Mouse (Mus musculus) hindbrain, embryonic 16.5 days (tissue): ENCODE data around the gene Ccpg1os. TPM values are rescaled to one million over a fixed set of nuclear protein-coding genes. Genes with fewer than 3 reads are reported as not detected.

Source experiments
- ATAC-seq: fragments of 200-750 bp; cut with Nextera tagmentation; 2 replicates; pipeline ENCODE4 v1.8.0; 2017; ENCODE audit warnings: moderate TSS enrichment, moderate library complexity
- H3K27ac ChIP-seq: fragments of 300-500 bp; sonication (generic); 2 replicates; pipeline ENCODE4 v1.5.1; 2014; ENCODE audit warnings: low read depth, mild to moderate bottlenecking, control low read depth, low read length, moderate library complexity
- H3K27me3 ChIP-seq: fragments of 300-500 bp; sonication (generic); replicated peaks from 2 replicates; pipeline ENCODE4 v1.6.1; 2014; ENCODE audit warnings: low read length; ENCODE audit not compliant: control insufficient read depth, insufficient read depth
- H3K36me3 ChIP-seq: fragments of 300-500 bp; sonication (generic); 2 replicates; pipeline ENCODE4 v1.6.1; 2014; ENCODE audit warnings: mild to moderate bottlenecking, low read length, moderate library complexity, mixed read lengths; ENCODE audit not compliant: control insufficient read depth, insufficient read depth
- H3K4me1 ChIP-seq: fragments of 300-500 bp; sonication (generic); 2 replicates; pipeline ENCODE4 v1.6.1; 2014; ENCODE audit warnings: low read depth, low read length; ENCODE audit not compliant: control insufficient read depth, insufficient read depth
- H3K4me2 ChIP-seq: fragments of 300-500 bp; sonication (generic); 2 replicates; pipeline ENCODE4 v1.6.1; 2014; ENCODE audit warnings: mild to moderate bottlenecking, low read length, control low read depth, moderate library complexity
- H3K4me3 ChIP-seq: fragments of 300-500 bp; sonication (generic); 2 replicates; pipeline ENCODE4 v1.5.1; 2014; ENCODE audit warnings: mild to moderate bottlenecking, low read length, control low read depth, moderate library complexity
- H3K9ac ChIP-seq: fragments of 300-500 bp; sonication (generic); 2 replicates; pipeline ENCODE4 v1.6.1; 2014; ENCODE audit warnings: low read depth, mild to moderate bottlenecking, control low read depth, low read length, moderate library complexity
- H3K9me3 ChIP-seq: fragments of 300-500 bp; sonication (generic); 2 replicates; pipeline ENCODE4 v1.6.1; 2014; ENCODE audit warnings: mild to moderate bottlenecking, low read length, moderate library complexity; ENCODE audit not compliant: control insufficient read depth
- WGBS: fragments of 180-500 bp; shearing (Covaris S2); extraction: QIAGEN DNeasy Blood & Tissue Kit; methylation state at CpG from one replicate; pipeline ENCODE4 v1.1.7; 2014; 5-methylcytosine and 5-hydroxymethylcytosine counted together
- polyA plus RNA-seq: library from polyadenylated mRNA; unstranded; fragments of >200 nt; fragmentation: Nextera tagmentation; extraction: Ambion mirVana; gene quantifications from 2 replicates; pipeline ENCODE4 v1.2.1, GENCODE M21; 2015

The Ccpg1os gene
- polyA plus RNA-seq, 1 experiment from 2014 or later, result 24.3 TPM

DNA sequence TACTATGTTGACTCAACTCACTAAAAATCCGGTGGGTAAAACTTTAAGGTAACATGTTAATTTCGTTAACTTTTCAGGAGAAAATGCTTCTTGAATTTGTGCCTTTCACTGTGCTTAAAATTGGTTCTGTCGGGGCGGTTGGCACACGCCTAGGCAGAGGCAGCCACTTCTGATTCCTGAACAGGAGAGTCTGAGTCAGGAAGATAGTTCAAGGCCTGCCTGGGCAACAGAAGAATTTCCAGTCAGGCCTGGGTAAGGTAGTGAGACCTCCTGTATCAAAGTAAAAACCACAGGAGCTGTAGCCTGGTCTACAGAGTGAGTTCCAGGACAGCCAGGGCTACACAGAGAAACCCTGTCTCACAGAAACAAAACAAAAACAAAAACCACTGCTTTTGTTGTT is 7.4 kb upstream of the Ccpg1os start:
- Histone ChIP-seq H3K4me1 (no peaks in the 10 kb centered on the region), H3K9me3 (no peaks in the 10 kb centered on the region), H3K36me3 (no peaks in the 10 kb centered on the region), H3K4me3 (no peak overlapping the region), H3K27ac (no peak overlapping the region), H3K27me3 (no peaks in the 10 kb centered on the region), H3K4me2 (no peak overlapping the region), H3K9ac (no peak overlapping the region)
- WGBS, result 91% methylated on average over 5 of the region's 5 CpGs
- ATAC-seq, result no peak

DNA sequence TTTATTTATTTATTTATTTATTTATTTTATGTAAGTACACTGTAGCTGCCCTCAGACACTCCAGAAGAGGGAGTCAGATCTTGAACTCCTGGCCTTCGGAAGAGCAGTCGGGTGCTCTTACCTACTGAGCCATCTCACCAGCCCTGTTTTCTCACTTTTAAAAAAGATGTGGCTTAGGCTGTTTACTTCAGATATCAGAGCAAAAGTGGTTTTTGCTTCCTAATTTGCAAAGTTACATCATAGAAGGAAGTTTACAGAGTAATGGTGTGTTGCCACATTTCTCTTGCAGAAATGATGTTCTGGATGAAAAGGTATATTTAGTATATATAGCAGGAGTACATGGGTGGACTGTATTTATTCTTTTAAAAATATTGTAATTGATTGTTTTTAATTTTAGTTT is 6.2 kb upstream of the Ccpg1os start:
- Histone ChIP-seq H3K27me3 (no peaks in the 10 kb centered on the region), H3K9me3 (no peaks in the 10 kb centered on the region), H3K4me1 (peaks cover 5% of the 10 kb centered on the region), H3K4me3 (no peak overlapping the region), H3K4me2 (no peak overlapping the region), H3K27ac (no peak overlapping the region), H3K9ac (no peak overlapping the region), H3K36me3 (no peaks in the 10 kb centered on the region)
- ATAC-seq, result no peak
- WGBS, result 96% methylated on average over 2 of the region's 2 CpGs

DNA sequence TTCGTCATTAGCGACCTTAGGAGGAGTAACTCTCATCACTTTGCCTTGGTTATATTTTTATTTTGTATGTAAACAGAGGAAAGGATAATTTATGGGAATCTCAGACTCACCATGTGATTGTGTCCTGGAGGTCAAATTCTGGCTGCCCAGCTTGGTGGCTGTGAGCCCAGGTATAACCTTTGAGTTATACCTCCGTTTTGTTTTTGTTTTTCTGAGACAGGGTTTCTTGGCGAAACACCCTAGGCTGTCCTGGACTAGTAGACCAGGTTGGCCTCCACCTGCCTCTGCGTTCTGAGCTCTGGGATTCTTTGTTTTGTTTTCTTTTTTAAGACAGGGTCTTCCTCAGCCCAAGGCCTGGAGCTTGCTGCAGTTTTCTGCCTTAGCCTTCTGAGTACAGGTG is 3.5 kb upstream of the Ccpg1os start:
- no peaks in the 10 kb centered on the region for H3K9me3 ChIP-seq
- ATAC-seq, result no peak
- peaks cover 17% of the 10 kb centered on the region for H3K4me1 ChIP-seq
- H3K4me2 ChIP-seq, result no peak overlapping the region
- 85% methylated on average over 5 of the region's 5 CpGs for WGBS
- H3K9ac ChIP-seq, result no peak overlapping the region
- H3K4me3 ChIP-seq, result no peak overlapping the region
- no peaks in the 10 kb centered on the region for H3K36me3 ChIP-seq
- H3K27me3 ChIP-seq, result no peaks in the 10 kb centered on the region
- no peak overlapping the region for H3K27ac ChIP-seq

DNA sequence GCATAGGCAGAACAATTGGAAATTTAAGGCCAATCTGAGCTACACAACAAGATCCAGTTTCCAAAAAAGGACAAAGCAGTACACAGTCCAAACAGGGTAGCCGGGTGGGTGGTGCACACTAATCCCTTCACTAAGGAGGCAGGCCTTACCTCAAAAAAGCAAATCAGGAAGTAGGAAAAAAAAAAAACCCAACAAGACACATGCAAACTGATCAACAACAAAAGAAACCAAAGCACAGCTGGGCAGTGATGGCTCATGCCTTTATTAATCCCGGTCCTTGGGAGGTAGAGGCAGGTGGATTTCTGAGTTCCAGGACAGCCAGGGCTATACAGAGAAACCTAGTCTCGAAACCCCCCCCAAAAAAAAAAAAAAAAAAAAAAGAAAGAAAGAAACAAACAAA is 2.5 kb upstream of the Ccpg1os start:
- H3K9me3 ChIP-seq, result no peaks in the 10 kb centered on the region
- no peaks in the 10 kb centered on the region for H3K36me3 ChIP-seq
- no peak overlapping the region for H3K9ac ChIP-seq
- no peak overlapping the region for H3K4me3 ChIP-seq
- peaks cover 17% of the 10 kb centered on the region for H3K4me1 ChIP-seq
- no peaks in the 10 kb centered on the region for H3K27me3 ChIP-seq
- H3K27ac ChIP-seq, result no peak overlapping the region
- no peak overlapping the region for H3K4me2 ChIP-seq
- 73% methylated on average over 3 of the region's 3 CpGs for WGBS
- no peak for ATAC-seq

DNA sequence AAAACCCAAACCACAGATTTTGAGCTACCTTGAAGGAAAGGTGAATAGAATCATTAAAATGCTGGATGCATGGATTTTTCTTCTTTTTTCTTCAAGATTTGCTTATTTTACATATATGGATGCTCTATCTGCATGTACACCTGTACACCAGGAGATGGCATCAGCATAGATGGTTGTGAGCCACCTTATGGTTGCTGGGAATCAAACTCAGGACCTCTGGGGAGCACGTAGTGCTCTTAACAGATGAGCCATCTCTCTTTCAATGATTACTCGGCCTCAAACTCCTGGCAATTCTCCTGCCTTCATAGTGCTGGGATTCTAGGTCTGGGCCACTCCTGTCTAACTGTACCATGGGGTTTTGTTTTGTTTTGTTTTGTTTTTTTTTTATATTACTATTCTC is 2.1 kb downstream of the Ccpg1os start:
- peaks cover 17% of the 10 kb centered on the region for H3K4me1 ChIP-seq
- no peaks in the 10 kb centered on the region for H3K9me3 ChIP-seq
- H3K36me3 ChIP-seq, result no peaks in the 10 kb centered on the region
- no peaks in the 10 kb centered on the region for H3K27me3 ChIP-seq
- WGBS, result 69% methylated on average over 2 of the region's 2 CpGs
- H3K27ac ChIP-seq, result no peak overlapping the region
- H3K4me2 ChIP-seq, result no peak overlapping the region
- no peak for ATAC-seq
- no peak overlapping the region for H3K9ac ChIP-seq
- H3K4me3 ChIP-seq, result no peak overlapping the region

DNA sequence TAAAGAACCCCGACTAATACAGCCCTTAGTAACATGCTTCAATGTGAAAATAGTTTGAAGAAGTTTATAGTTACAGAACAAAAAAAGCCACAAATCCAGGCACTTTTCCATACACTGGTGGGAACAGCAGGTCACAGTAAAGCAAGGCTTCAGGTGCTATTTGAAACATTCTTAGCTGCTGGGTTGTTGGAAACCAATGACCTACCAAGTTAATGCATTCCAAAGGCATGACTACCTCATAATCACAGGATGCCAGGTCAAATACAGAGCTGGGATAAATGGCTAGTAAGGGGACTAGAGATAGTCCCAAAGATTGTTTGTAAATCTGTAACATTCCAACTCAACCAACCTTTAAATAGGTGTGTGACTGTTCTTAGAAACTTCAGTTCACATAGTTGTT is 9.9 kb downstream of the Ccpg1os start:
- no peak overlapping the region for H3K27ac ChIP-seq
- no peak overlapping the region for H3K9ac ChIP-seq
- no peaks in the 10 kb centered on the region for H3K4me1 ChIP-seq
- 95% methylated on average over 1 of the region's 1 CpGs for WGBS
- no peak for ATAC-seq
- no peak overlapping the region for H3K4me3 ChIP-seq
- no peaks in the 10 kb centered on the region for H3K27me3 ChIP-seq
- H3K36me3 ChIP-seq, result no peaks in the 10 kb centered on the region
- no peak overlapping the region for H3K4me2 ChIP-seq
- no peaks in the 10 kb centered on the region for H3K9me3 ChIP-seq

DNA sequence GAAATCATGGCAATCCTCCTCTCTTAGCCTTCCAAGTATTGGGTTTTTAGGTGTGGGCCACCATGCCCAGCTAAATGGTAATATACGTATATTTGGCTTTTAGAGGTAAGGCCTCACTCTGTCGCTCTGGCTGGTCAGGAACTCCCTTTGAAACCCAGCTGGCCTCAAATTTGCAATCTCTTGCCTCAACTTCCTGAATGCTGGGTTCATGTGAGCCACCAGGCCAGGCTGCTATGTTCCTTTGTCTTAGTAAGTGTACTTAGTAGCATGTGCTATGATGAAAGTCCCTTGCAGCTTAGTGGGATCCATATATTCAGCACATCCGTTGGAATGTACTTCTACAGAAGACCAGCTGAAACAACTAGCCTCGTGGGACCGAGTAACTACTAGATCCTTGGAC is 10.4 kb downstream of the Ccpg1os start:
- Histone ChIP-seq H3K9me3 (no peaks in the 10 kb centered on the region), H3K4me2 (no peak overlapping the region), H3K9ac (no peak overlapping the region), H3K27ac (no peak overlapping the region), H3K4me1 (no peaks in the 10 kb centered on the region), H3K36me3 (no peaks in the 10 kb centered on the region), H3K27me3 (no peaks in the 10 kb centered on the region), H3K4me3 (no peak overlapping the region)
- ATAC-seq, result no peak
- WGBS, result 96% methylated on average over 5 of the region's 5 CpGs

DNA sequence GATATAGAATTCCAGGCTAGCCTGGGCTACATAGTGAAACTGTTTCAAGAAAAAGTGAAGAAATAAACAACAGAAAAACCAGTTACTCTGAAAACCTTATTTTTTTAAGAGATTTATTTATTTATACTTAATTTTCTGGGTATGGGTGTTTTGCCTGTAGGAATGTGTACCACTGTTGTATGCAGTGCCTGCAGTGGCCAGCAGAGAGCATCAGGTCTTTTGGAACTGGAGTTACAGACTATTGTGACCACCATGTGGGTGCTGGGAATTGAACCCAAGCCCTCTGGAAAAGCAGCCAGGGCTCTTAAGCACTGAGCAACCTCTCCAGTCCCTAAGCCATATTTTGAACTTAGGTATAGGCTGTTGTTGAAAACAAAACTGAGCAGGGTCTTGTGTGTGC is 12.2 kb downstream of the Ccpg1os start:
- Histone ChIP-seq H3K9ac (no peak overlapping the region), H3K27me3 (no peaks in the 10 kb centered on the region), H3K4me1 (no peaks in the 10 kb centered on the region), H3K4me2 (no peak overlapping the region), H3K9me3 (no peaks in the 10 kb centered on the region), H3K27ac (no peak overlapping the region), H3K4me3 (no peak overlapping the region), H3K36me3 (no peaks in the 10 kb centered on the region)
- ATAC-seq, result no peak

DNA sequence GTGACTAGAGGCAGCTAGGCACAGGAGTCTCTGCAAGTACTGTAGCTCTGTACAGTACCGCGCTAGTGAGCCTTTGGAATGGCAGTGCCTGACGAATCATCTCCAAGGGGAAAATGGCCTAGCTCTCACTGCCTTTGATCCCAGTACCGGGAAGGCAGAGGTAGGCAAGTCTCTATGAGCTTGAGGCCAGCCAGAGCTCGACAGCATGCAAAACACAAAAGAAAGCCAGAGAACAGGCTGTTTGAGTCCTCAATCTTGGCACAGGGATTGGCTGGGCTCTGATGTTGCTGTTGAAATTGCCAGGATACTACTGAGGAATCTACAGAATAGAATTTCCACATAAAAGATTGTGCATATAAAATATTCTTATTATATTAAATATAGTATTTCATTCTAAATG is 12.7 kb downstream of the Ccpg1os start:
- Histone ChIP-seq H3K4me1 (no peaks in the 10 kb centered on the region), H3K27ac (no peak overlapping the region), H3K9me3 (no peaks in the 10 kb centered on the region), H3K4me3 (no peak overlapping the region), H3K4me2 (no peak overlapping the region), H3K36me3 (no peaks in the 10 kb centered on the region), H3K9ac (no peak overlapping the region), H3K27me3 (no peaks in the 10 kb centered on the region)
- no peak for ATAC-seq
- WGBS, result 87% methylated on average over 5 of the region's 5 CpGs

DNA sequence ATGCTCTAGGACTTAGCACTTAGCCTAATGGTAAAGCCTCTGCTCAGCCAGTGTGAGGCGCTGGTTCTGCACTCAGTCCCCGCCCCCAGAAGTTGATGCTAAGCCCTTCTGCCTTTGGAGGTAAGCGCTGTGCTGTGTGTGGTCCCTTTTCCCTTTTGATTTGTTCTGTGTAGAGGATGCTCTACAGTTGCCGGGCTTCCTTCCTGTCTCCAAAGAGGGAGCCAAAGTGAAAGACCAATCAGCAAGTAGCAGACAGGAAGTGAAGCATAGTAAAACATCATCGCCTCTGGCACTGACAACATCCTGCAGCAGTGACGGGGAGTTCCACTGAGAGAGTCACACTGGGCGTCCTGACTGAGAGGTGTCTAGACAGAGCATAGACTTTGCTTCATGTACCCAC is 15.3 kb downstream of the Ccpg1os start:
- 75% methylated on average over 7 of the region's 7 CpGs for WGBS
- H3K9ac ChIP-seq, result no peak overlapping the region
- H3K9me3 ChIP-seq, result no peaks in the 10 kb centered on the region
- no peaks in the 10 kb centered on the region for H3K4me1 ChIP-seq
- H3K27me3 ChIP-seq, result no peaks in the 10 kb centered on the region
- H3K4me3 ChIP-seq, result no peak overlapping the region
- H3K27ac ChIP-seq, result no peak overlapping the region
- H3K36me3 ChIP-seq, result no peaks in the 10 kb centered on the region
- H3K4me2 ChIP-seq, result no peak overlapping the region
- no peak for ATAC-seq
